Mouse (Mus musculus) heart, postnatal 36 days (tissue): Measurements from ENCODE around the gene Trh. TPM values are rescaled to one million over a fixed set of nuclear protein-coding genes. Genes with fewer than 3 reads are reported as not detected.

ENCODE experiments used
- DNase-seq, 2 experiments: peaks; one replicate each; pipeline ENCODE4 v3.0.0; 2021 to 2022
- intact Hi-C: fragments of 180-260 bp; cut with DNase I; formaldehyde crosslinking; loops from one replicate; pipeline ENCODE4 v1.15.1; 2025
- total RNA-seq, 2 experiments: library from RNA; stranded (reverse); gene quantifications; 2 replicates each; pipeline ENCODE4 v1.2.3; 2021

Gene Trh
- total RNA-seq, 2 experiments from 2014 or later: not detected

DNA sequence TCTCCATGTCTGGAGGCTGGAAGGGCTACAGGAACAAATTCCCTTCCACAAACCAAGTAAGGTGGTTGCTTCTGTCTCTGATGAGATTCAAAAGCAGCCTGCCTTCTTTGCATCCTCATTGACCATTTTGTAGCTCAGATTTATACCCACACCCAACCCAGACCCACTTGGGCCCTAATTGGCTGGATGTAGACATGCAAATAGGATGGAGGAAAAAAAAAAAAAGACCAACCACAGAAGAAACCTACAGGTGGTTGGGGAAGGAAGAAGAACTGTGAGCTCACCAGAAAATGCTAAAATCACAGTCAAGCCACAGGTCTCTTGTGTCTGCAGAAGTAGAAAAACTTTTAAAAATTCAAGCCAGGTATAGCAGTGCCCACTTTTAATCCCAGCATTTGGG lies 15.3 kb downstream of the Trh start:
- intact Hi-C loops: no loop called here
- no peak for DNase-seq

DNA sequence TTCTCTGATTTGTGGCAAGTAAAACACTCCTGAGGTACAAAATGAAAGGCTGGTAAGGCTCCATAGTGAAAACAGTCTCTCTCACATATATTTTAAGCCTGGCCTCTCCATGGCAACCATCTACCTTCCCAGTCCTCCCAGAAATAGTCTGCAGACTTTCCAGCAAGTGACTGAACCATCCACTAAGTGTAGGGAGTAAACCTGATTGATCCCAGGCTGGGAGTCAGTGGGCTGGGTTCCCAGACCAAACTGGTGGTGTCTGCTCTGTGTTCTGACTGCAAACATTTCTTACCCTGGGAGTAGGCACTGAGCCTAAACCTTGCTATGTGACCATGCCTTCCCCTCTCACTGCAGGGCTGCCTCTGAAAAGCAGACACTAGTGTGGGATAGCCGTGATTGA lies 19.5 kb downstream of the Trh start:
- intact Hi-C loops: no loop called here
- no peak for DNase-seq

- intact Hi-C loops: no loop called here
- no peak for DNase-seq
Observed at GRCm38 (mm10) chr6:92222021-92222420, 22.4 kb downstream of the Trh start.

DNA sequence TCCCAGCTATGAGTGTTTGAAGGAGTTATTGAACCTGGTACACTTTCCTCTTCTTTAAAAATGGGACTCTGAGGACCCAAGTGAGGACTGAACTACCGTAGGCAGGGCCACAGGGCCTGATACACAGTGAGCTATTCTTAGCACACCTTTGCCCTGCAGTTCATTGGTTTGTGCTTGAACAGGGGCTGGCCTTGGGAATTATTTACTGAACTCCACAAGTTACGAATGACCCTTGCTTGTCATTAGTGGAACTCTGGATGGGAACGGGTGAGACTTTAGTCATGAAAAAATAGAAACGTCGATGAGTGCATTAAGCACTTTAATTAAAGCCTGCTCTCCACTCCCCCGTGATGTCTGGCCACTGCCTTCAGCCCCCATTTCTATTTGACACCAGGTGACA lies 22.8 kb downstream of the Trh start:
- intact Hi-C loops: no loop called here
- no peak for DNase-seq

DNA sequence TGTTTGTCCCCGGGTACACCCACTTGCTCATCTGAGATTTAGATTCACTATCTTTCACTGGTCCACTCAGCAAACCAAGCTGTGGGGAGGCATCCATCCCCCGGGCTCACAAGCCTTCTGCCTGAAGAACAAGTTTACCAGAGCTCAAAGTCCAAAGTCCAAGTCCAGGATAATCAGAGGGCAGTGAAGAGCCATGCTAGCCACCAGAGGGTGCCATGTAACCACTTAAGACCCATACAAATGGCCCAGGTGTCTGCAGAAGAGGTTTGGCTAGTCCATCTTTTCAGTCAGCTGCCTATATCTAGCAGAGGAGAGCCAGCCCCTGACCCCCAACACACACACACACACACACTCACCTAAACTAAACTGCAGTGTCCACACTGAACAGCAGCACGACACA lies 25.0 kb downstream of the Trh start:
- intact Hi-C loops: loop anchor here (1.0 kb wide), 1 partner anchor 50 kb away; no protein-coding TSS in a partner anchor
- DNase-seq: peak; percentile 6 to 18

GRCm38 (mm10) chr6:92214773-92215449 lies 29.5 kb downstream of the Trh start, which contains the start of gene Rbsn:
Gene Rbsn, minus strand, starts transcription at chr6:92214925.
- DNase-seq: peak; percentile 89 to 90
- intact Hi-C loops: no loop called here

DNA sequence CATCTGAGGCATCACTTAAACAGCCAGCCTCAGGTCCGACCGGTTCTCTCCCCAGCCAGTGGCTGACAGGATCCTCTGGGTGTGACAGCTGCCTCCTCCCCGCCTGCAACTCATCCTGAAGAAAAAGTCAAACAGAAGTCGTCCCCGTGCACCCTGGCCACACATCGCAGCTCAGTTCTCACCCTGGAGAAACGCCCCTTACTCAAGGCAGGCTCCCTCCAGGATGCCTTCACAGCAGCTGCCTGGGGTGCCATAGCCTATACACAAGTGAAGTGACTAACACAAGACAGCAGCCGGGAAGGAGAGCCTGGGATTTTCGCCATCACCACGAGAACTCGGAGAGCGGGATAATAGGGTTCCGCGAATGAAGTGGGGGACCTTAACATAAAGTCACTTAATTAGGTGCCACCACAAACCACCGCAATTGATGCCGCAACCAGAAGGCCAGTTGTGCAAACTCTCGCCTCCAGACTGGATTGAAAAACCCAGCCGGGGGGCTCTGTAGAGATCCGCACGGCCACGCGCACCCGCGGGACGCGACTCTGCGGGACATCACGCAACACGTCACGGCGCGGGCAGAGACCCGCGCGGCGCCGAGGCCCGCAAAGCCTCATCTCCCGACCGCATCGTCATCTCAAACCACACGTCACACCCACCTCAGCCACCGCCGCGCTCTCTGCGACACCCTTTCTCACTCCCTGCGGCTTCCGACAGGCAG lies 30.2 kb downstream of the Trh start:
- DNase-seq: peak in 1 of 2 experiments; percentile 3

DNA sequence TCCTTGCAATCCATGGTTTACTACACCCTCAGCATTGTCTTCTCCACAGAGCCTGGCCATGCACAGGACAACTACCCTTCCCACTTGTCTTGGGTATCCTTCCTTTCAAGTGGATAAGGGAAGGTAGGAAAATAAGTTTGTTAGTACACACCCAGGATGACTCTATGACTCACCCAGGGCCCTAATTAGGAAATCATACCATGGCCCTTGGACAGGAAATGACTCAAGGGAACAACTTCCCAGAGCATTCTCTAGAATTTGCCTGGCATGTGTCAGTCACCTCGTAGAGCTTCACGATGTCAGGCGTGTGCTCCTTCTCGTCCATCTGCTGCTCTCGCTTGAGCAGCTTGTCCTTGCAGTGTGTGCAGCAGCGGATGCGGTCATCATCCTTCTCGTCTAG lies 45.0 kb downstream of the Trh start:
- intact Hi-C loops: no loop called here
- no peak for DNase-seq

More for the DNA sequence above, 30.2 kb downstream of the Trh start:
- intact Hi-C loops: no loop called here

Other genes with a start within 250 kb of the Trh start
- 10 to 100 TPM; 23.1 to 26.3 TPM for gene Nr2c2, start 153.3 kb downstream of the Trh start, total RNA-seq
- gene Mrps25, start 60.6 kb downstream of the Trh start, total RNA-seq: 10 to 100 TPM; 80.7 to 91.2 TPM
- 10 to 100 TPM; 15.8 to 18.7 TPM for gene Rbsn, start 29.7 kb downstream of the Trh start, total RNA-seq